Mouse (Mus musculus) cerebellum, postnatal 4 days (tissue): ENCODE results near the gene Ptgds.

Experiments
- DNase-seq, 2 experiments: peaks; one replicate each; pipeline ENCODE4 v3.0.0; 2022; ENCODE audit warnings: low spot score in 2 of 2, mixed read lengths in 1 of 2

Gene Ptgds

GRCm38 (mm10) chr2:25450853-25451647 lies 18.8 kb downstream of the Ptgds start:
- DNase-seq: no peak

GRCm38 (mm10) chr2:25442682-25443081 lies 27.2 kb downstream of the Ptgds start:
- DNase-seq: no peak

- no peak for DNase-seq
Observed at GRCm38 (mm10) chr2:25441067-25441466, 28.8 kb downstream of the Ptgds start.

- no peak for DNase-seq
Observed at GRCm38 (mm10) chr2:25436286-25436820, 33.5 kb downstream of the Ptgds start.

GRCm38 (mm10) chr2:25434292-25434691 lies 35.6 kb downstream of the Ptgds start:
- no peak for DNase-seq

GRCm38 (mm10) chr2:25433101-25433500 lies 36.7 kb downstream of the Ptgds start:
- no peak for DNase-seq

GRCm38 (mm10) chr2:25432326-25433098 lies 37.3 kb downstream of the Ptgds start:
- DNase-seq: no peak

- DNase-seq: no peak
Observed at GRCm38 (mm10) chr2:25431308-25431855, 38.5 kb downstream of the Ptgds start.

- no peak for DNase-seq
Observed at GRCm38 (mm10) chr2:25430395-25431233, 39.2 kb downstream of the Ptgds start.

GRCm38 (mm10) chr2:25429435-25430180 lies 40.2 kb downstream of the Ptgds start:
- DNase-seq: no peak

GRCm38 (mm10) chr2:25428442-25429236 lies 41.2 kb downstream of the Ptgds start, which contains the start of gene Abca2:
Gene Abca2, plus strand, starts transcription at chr2:25428703.
- peak; percentile 97 for DNase-seq

GRCm38 (mm10) chr2:25427256-25427655 lies 42.6 kb downstream of the Ptgds start:
- no peak for DNase-seq

- peak in 1 of 2 experiments; percentile 73 for DNase-seq
Observed at GRCm38 (mm10) chr2:25426721-25427191, 43.1 kb downstream of the Ptgds start.

- DNase-seq: no peak
Observed at GRCm38 (mm10) chr2:25425481-25425880, 44.4 kb downstream of the Ptgds start.

GRCm38 (mm10) chr2:25423626-25424025 lies 46.2 kb downstream of the Ptgds start:
- DNase-seq: no peak

- DNase-seq: no peak
Observed at GRCm38 (mm10) chr2:25422587-25423410, 47.0 kb downstream of the Ptgds start, which contains the start of gene Fut7. Gene Fut7, plus strand, starts transcription at chr2:25423267.

- peak in 1 of 2 experiments; percentile 62 for DNase-seq
Observed at GRCm38 (mm10) chr2:25421896-25422295, 48.0 kb downstream of the Ptgds start.

GRCm38 (mm10) chr2:25417426-25417825 lies 52.4 kb downstream of the Ptgds start:
- peak in 1 of 2 experiments; percentile 34 for DNase-seq
